Mouse (Mus musculus): ENCODE results near the gene Gm49354. TPM values are rescaled to one million over a fixed set of nuclear protein-coding genes. Genes with fewer than 3 reads are reported as not detected.
A peak's percentile ranks its signal among the peaks of the same experiment; 100 is the strongest.

The Gm49354 gene
- total RNA-seq, 1 experiment: not detected

DNA sequence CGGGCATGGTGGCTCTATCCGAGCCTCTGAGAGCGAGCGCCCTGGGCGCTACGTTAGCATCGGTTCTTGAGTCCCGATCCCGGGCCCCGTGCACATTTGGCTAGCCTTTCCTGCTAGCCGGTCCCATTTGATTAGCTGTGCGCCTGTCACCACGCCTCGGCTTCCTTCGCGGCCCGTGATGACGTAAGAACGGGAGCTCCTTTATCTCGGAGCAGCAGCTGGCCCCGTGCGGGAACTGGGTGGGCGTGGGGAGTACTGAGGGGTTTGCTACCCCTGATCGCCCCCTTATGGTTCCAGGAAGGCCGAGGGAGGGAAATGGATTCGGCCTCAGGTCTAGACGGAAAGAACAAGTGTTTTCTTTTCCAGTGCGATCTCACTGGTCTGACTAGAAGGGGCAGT is 11.9 kb downstream of the Gm49354 start:
- H3K9me3 ChIP-seq (ENCODE audit: control insufficient read depth, insufficient read depth, low read depth, low read length): no peaks in the 10 kb centered on the region
- peak overlapping the region; percentile 94 for H3K9ac ChIP-seq (ENCODE audit: insufficient read depth, low read depth, low read length, poor library complexity, severe bottlenecking)
- H3K27ac ChIP-seq (ENCODE audit: insufficient read depth, low read depth, low read length, poor library complexity, severe bottlenecking): peak overlapping the region; percentile 98
- in situ Hi-C loops (cut with MboI; ENCODE audit: low sequenced_read_pairs in 2 of 2, unreplicated experiment in 2 of 2): no loop called here
- peaks cover 7 to 17% of the 10 kb centered on the region in 2 experiments for H3K4me1 ChIP-seq (ENCODE audit: control insufficient read depth in 2 of 2, insufficient read depth in 2 of 2, low read length in 2 of 2, poor library complexity in 1 of 2)
- H3K4me3 ChIP-seq (ENCODE audit: insufficient read depth in 1 of 2, low read depth in 1 of 2, low read length in 2 of 2, poor library complexity in 1 of 2, severe bottlenecking in 1 of 2): peak overlapping the region; percentile 82 to 93
- DNase-seq (ENCODE audit: low read depth, low spot score): peak; percentile 83
- peak; percentile 9; the same call in 1 of the 2 replicates for TF ChIP-seq CHD2 (IDR thresholded peaks at IDR 0.05; ENCODE audit: low read depth, low read length)
- TF ChIP-seq ZNF384 (IDR thresholded peaks at IDR 0.05; ENCODE audit: low read depth, low read length): no peak
- no peak for TF ChIP-seq ZC3H11A (IDR thresholded peaks at IDR 0.05; ENCODE audit: borderline replicate concordance, low read depth, low read length)
- no peak for TF ChIP-seq HCFC1 (IDR thresholded peaks at IDR 0.05; ENCODE audit: borderline replicate concordance, insufficient read depth, low read length)
- TF ChIP-seq MAFK (IDR thresholded peaks at IDR 0.05; ENCODE audit: insufficient read depth, low read depth, low read length): no peak
- peaks cover 14% of the 10 kb centered on the region; the same call in 1 of the 2 replicates for H3K36me3 ChIP-seq (ENCODE audit: control insufficient read depth, insufficient read depth, low read length, poor library complexity, severe bottlenecking)

DNA sequence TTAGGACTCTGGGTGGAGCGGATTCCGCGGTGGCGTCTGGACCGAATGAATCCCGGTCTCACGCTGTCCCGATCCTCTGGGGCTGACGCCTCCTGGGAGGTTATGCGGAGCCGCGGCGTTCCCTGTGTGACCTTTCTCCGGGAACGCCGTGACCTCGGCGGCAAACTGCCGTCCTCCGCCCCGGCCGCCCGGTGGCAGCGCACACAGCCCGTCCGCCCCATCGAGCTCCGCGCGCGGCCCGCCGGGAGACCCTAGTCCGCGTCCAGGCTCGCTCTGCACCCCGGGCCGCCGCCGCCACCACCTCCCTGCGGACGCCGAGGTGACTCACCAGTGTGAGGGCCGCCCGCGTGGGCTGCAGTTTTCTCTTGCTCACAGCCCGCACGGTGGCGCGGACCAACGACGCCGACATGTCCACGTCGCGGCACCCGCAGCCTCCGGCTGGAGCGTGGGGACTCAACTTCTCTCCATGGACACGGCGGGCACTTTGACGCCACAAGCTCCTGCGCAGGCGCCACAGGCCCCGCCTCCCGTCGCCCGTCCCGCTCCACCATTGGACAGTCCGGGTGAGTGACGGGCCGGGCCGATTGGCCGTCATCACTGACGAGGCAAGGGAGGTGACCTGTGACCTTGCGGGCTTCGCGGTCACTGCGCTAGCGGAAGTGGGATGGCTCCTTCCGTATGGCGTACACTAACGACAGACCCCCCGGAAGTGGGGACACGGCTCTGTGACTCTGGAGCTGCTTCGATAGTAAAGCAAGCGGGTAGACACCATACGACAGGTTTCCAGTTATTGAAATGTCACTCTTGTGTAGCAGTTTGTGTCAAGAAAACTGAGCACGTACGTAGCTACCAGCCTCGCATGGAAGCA is 12.5 kb downstream of the Gm49354 start, which contains the start of gene Isca1:
Gene Isca1 (minus strand): TSS at position 515 of the 868 bp plus-strand sequence.
- Histone ChIP-seq H3K4me3 (ENCODE audit: insufficient read depth in 1 of 2, low read depth in 1 of 2, low read length in 2 of 2, poor library complexity in 1 of 2, severe bottlenecking in 1 of 2) (peak within 1 kb of the TSS; percentile 93 to 98), H3K9ac (ENCODE audit: insufficient read depth, low read depth, low read length, poor library complexity, severe bottlenecking) (peak within 1 kb of the TSS; percentile 95), H3K27ac (ENCODE audit: insufficient read depth, low read depth, low read length, poor library complexity, severe bottlenecking) (peak within 1 kb of the TSS; percentile 98), H3K36me3 (ENCODE audit: control insufficient read depth, insufficient read depth, low read length, poor library complexity, severe bottlenecking) (peaks cover 13% of the 10 kb centered on the region; the same call in 1 of the 2 replicates), H3K4me1 (ENCODE audit: control insufficient read depth in 2 of 2, insufficient read depth in 2 of 2, low read length in 2 of 2, poor library complexity in 1 of 2) (peaks cover 7 to 17% of the 10 kb centered on the region in 2 experiments), H3K9me3 (ENCODE audit: control insufficient read depth, insufficient read depth, low read depth, low read length) (no peaks in the 10 kb centered on the region)
- 0 out of 2 replicates have a peak, but pooled peaks have one; percentile 32 for TF ChIP-seq CHD2 (IDR thresholded peaks at IDR 0.05; ENCODE audit: low read depth, low read length)
- TF ChIP-seq HCFC1 (IDR thresholded peaks at IDR 0.05; ENCODE audit: borderline replicate concordance, insufficient read depth, low read length): peak; percentile 14; the same call in 1 of the 2 replicates
- TF ChIP-seq ZNF384 (IDR thresholded peaks at IDR 0.05; ENCODE audit: low read depth, low read length): no peak
- in situ Hi-C loops (cut with MboI; ENCODE audit: low sequenced_read_pairs in 2 of 2, unreplicated experiment in 2 of 2): no loop called here
- DNase-seq (ENCODE audit: low read depth, low spot score): peak; percentile 90

DNA sequence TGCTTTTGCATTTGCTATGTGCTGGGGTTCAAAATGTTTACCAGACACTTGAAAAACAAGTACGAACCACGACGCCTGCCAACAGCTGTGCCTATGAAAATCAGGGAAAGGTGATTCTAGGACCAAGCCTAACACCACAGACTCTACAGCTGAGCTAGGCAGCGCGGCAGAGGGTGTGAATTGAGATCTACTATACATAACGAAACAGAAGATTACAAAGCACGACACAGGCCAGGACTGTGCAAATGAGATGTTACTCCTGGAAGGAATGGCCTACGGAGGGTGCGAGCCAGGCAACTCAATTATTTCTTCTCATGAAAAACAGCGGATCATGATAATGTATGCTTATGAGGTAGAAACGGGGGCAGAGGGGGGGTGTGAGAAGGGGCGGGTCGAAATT is 13.5 kb downstream of the Gm49354 start:
- no peaks in the 10 kb centered on the region for H3K9me3 ChIP-seq (ENCODE audit: control insufficient read depth, insufficient read depth, low read depth, low read length)
- no peak for DNase-seq (ENCODE audit: low read depth, low spot score)
- peaks cover 15% of the 10 kb centered on the region; the same call in 1 of the 2 replicates for H3K36me3 ChIP-seq (ENCODE audit: control insufficient read depth, insufficient read depth, low read length, poor library complexity, severe bottlenecking)
- peaks cover 7 to 18% of the 10 kb centered on the region in 2 experiments for H3K4me1 ChIP-seq (ENCODE audit: control insufficient read depth in 2 of 2, insufficient read depth in 2 of 2, low read length in 2 of 2, poor library complexity in 1 of 2)
- TF ChIP-seq ZC3H11A (IDR thresholded peaks at IDR 0.05; ENCODE audit: borderline replicate concordance, low read depth, low read length): no peak
- TF ChIP-seq CHD2 (IDR thresholded peaks at IDR 0.05; ENCODE audit: low read depth, low read length): no peak
- no peak for TF ChIP-seq MAFK (IDR thresholded peaks at IDR 0.05; ENCODE audit: insufficient read depth, low read depth, low read length)
- no peak for TF ChIP-seq HCFC1 (IDR thresholded peaks at IDR 0.05; ENCODE audit: borderline replicate concordance, insufficient read depth, low read length)
- no peak for TF ChIP-seq ZNF384 (IDR thresholded peaks at IDR 0.05; ENCODE audit: low read depth, low read length)
- H3K9ac ChIP-seq (ENCODE audit: insufficient read depth, low read depth, low read length, poor library complexity, severe bottlenecking): peak overlapping the region; percentile 42; the same call in 1 of the 2 replicates
- H3K4me3 ChIP-seq (ENCODE audit: insufficient read depth in 1 of 2, low read depth in 1 of 2, low read length in 2 of 2, poor library complexity in 1 of 2, severe bottlenecking in 1 of 2): peak overlapping the region; percentile 93 to 98
- in situ Hi-C loops (cut with MboI; ENCODE audit: low sequenced_read_pairs in 2 of 2, unreplicated experiment in 2 of 2): no loop called here
- H3K27ac ChIP-seq (ENCODE audit: insufficient read depth, low read depth, low read length, poor library complexity, severe bottlenecking): no peak overlapping the region

DNA sequence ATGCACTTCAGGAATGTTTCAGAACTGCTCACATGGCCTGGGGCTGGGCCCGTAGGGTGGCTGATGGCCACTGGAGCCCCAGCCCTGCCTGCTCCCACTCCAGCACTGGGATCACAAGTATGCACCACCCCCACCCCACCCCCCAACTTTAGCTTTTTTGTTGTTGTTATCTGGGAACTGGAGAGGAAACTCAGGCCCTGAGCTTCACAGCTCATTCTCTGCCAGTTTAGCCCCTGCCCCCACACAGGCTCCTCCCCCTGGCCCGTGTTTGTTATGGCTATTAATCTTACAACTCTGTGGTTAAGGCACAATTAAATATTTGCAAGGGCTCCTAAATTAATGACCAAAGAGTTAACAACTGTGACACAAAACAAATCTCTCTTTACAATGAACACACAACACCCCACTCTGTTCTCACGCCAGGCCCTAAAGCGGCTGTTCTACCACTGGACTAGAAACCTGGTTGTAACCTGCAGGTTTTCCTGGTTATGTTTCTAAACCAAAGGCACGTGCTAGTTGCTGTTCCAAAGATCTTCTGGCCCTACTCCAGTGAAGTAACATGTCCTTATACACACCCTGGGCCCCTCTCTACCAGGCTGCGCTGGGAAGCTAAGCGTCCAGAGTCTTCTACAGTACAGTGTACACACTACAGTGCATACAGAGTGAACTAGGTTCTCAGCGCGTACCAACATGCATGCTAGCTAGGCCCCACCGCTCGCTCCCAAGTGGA is 15.1 kb downstream of the Gm49354 start:
- peaks cover 7 to 18% of the 10 kb centered on the region in 2 experiments for H3K4me1 ChIP-seq (ENCODE audit: control insufficient read depth in 2 of 2, insufficient read depth in 2 of 2, low read length in 2 of 2, poor library complexity in 1 of 2)
- TF ChIP-seq ZNF384 (IDR thresholded peaks at IDR 0.05; ENCODE audit: low read depth, low read length) (no peak), MAFK (IDR thresholded peaks at IDR 0.05; ENCODE audit: insufficient read depth, low read depth, low read length) (no peak), CHD2 (IDR thresholded peaks at IDR 0.05; ENCODE audit: low read depth, low read length) (no peak), HCFC1 (IDR thresholded peaks at IDR 0.05; ENCODE audit: borderline replicate concordance, insufficient read depth, low read length) (no peak), ZC3H11A (IDR thresholded peaks at IDR 0.05; ENCODE audit: borderline replicate concordance, low read depth, low read length) (no peak)
- in situ Hi-C loops (cut with MboI; ENCODE audit: low sequenced_read_pairs in 2 of 2, unreplicated experiment in 2 of 2): no loop called here
- no peak overlapping the region for H3K27ac ChIP-seq (ENCODE audit: insufficient read depth, low read depth, low read length, poor library complexity, severe bottlenecking)
- no peaks in the 10 kb centered on the region for H3K9me3 ChIP-seq (ENCODE audit: control insufficient read depth, insufficient read depth, low read depth, low read length)
- DNase-seq (ENCODE audit: low read depth, low spot score): no peak
- no peak overlapping the region for H3K9ac ChIP-seq (ENCODE audit: insufficient read depth, low read depth, low read length, poor library complexity, severe bottlenecking)
- H3K4me3 ChIP-seq (ENCODE audit: insufficient read depth in 1 of 2, low read depth in 1 of 2, low read length in 2 of 2, poor library complexity in 1 of 2, severe bottlenecking in 1 of 2): no peak overlapping the region
- H3K36me3 ChIP-seq (ENCODE audit: control insufficient read depth, insufficient read depth, low read length, poor library complexity, severe bottlenecking): peaks cover 16% of the 10 kb centered on the region

Measured in ES-E14 (cell line).